Mouse (Mus musculus) thymus, adult 2 months (tissue): ENCODE measurements at regions not wholly inside any gene's neighbourhood (a gene's known extent, or its start where the extent isn't known, plus 50 kb on each side); places are given as distances from the start of the nearest gene placed in this dataset.

Experiments
- CTCF ChIP-seq: fragments of 200-500 bp; IDR thresholded peaks from 2 replicates; pipeline ENCODE4 v1.5.1; 2012; ENCODE audit warnings: mild to moderate bottlenecking, control low read depth, low read length, moderate library complexity, borderline replicate concordance; ENCODE audit not compliant: control insufficient read depth, poor library complexity, insufficient read depth; ENCODE audit errors: extremely low read depth
- POLR2A ChIP-seq: fragments of 200-500 bp; IDR thresholded peaks from 2 replicates; pipeline ENCODE4 v1.6.1; 2012; ENCODE audit warnings: mild to moderate bottlenecking, low read length, control low read depth, moderate library complexity; ENCODE audit not compliant: control insufficient read depth, poor library complexity, insufficient read depth; ENCODE audit errors: extremely low read depth

DNA sequence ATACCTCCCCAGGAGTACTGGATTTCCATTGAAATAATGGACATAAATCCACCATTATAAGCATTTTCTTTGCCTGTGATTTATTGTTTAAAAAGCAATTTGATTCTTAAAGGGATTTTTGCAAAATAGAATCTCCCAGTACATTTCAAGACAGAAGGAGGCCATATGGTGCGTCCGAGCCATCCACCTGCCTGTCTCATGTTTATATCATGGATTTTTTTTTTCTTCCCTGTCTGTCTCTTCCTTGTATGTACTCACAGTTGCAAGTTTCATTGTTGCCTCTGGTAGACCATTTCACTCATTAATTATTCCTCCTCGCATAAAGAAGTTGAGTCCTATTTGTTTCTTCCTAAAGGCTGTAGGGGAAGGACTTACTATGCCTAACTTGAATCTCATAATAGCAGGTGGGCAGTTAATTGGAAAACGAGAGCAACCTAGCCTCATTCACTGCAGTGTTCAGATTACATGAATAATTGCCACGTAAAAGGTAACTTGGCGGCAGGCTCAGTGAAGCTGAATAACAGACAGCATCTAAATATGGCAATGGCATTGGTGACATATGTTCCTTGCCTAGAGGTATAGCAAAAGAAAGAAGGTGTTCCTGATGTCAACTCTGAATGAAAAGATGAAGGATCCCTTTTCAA, 421.5 kb upstream of the Nrp1 start:
- no peak for TF ChIP-seq POLR2A
- no peak for TF ChIP-seq CTCF
